Mouse (Mus musculus) ES-E14 (cell line): ENCODE measurements around the gene Ints12. TPM values are rescaled to one million over a fixed set of nuclear protein-coding genes. Genes with fewer than 3 reads are reported as not detected.

Source experiments
- DNase-seq: peaks from one replicate; pipeline ENCODE4 v3.0.0-alpha.2; 2013; ENCODE audit warnings: low read depth, low spot score
- H3K27ac ChIP-seq: 2 replicates; pipeline ENCODE4 v1.5.1; 2012; ENCODE audit warnings: low read depth, mild to moderate bottlenecking, low read length, moderate library complexity, mixed read lengths; ENCODE audit not compliant: poor library complexity, insufficient read depth, severe bottlenecking
- H3K36me3 ChIP-seq: 2 replicates; pipeline ENCODE4 v1.6.1; 2012; ENCODE audit warnings: mild to moderate bottlenecking, low read length, moderate library complexity, mixed read lengths; ENCODE audit not compliant: control insufficient read depth, poor library complexity, insufficient read depth, severe bottlenecking
- H3K4me1 ChIP-seq, 2 experiments: fragments of 150-350 bp in 1 of 2; sonication (generic) in 1 of 2; 2 replicates each; pipeline ENCODE4 v1.6.1; 2012; ENCODE audit warnings: low read length in 2 of 2, mild to moderate bottlenecking in 1 of 2, mixed read lengths in 1 of 2; ENCODE audit not compliant: control insufficient read depth in 2 of 2, insufficient read depth in 2 of 2, poor library complexity in 1 of 2
- H3K4me3 ChIP-seq, 2 experiments: fragments of 150-350 bp in 1 of 2; sonication (generic) in 1 of 2; 2 replicates each; pipeline ENCODE4 v1.5.1; 2012; ENCODE audit warnings: low read length in 2 of 2, low read depth in 1 of 2, mild to moderate bottlenecking in 1 of 2, mixed read lengths in 1 of 2; ENCODE audit not compliant: insufficient read depth in 1 of 2, poor library complexity in 1 of 2, severe bottlenecking in 1 of 2
- H3K9ac ChIP-seq: 2 replicates; pipeline ENCODE4 v1.6.1; 2012; ENCODE audit warnings: low read depth, mild to moderate bottlenecking, low read length, mixed read lengths; ENCODE audit not compliant: poor library complexity, insufficient read depth, severe bottlenecking
- H3K9me3 ChIP-seq: fragments of 150-350 bp; sonication (generic); 2 replicates; pipeline ENCODE4 v1.6.1; 2012; ENCODE audit warnings: low read depth, mild to moderate bottlenecking, low read length; ENCODE audit not compliant: control insufficient read depth, insufficient read depth
- CHD2 ChIP-seq: IDR thresholded peaks from 2 replicates; pipeline ENCODE4 v1.6.1; 2014; ENCODE audit warnings: mild to moderate bottlenecking, low read depth, low read length, inconsistent platforms
- HCFC1 ChIP-seq: IDR thresholded peaks from 2 replicates; pipeline ENCODE4 v1.6.1; 2012; ENCODE audit warnings: low read length, inconsistent platforms, borderline replicate concordance; ENCODE audit not compliant: insufficient read depth
- MAFK ChIP-seq: IDR thresholded peaks from 2 replicates; pipeline ENCODE4 v1.6.1; 2014; ENCODE audit warnings: mild to moderate bottlenecking, low read depth, low read length, inconsistent platforms; ENCODE audit not compliant: insufficient read depth
- ZC3H11A ChIP-seq: IDR thresholded peaks from 2 replicates; pipeline ENCODE4 v1.6.1; 2012; ENCODE audit warnings: low read depth, mild to moderate bottlenecking, inconsistent platforms, low read length, borderline replicate concordance
- ZNF384 ChIP-seq: IDR thresholded peaks from 2 replicates; pipeline ENCODE4 v1.6.1; 2012; ENCODE audit warnings: low read depth, low read length, inconsistent platforms
- in situ Hi-C, 2 experiments: fragments of 600-800 bp; cut with MboI; formaldehyde crosslinking; loops; one replicate each; pipeline ENCODE4 v1.15.1; 2025; ENCODE audit warnings: low sequenced_read_pairs in 2 of 2, inconsistent platforms in 1 of 2; ENCODE audit not compliant: unreplicated experiment in 2 of 2
- total RNA-seq: library from RNA; depleted of rRNA; stranded (reverse); fragments of 300-350 nt; gene quantifications from 2 replicates; pipeline ENCODE4 v1.2.3, GENCODE M21; 2012

Gene Ints12
- total RNA-seq, 1 experiment, result 24.3 TPM

- Histone ChIP-seq H3K9ac (no peak overlapping the region), H3K4me3 (no peak overlapping the region), H3K4me1 (no peaks in the 10 kb centered on the region), H3K36me3 (peaks cover 17% of the 10 kb centered on the region), H3K27ac (no peak overlapping the region), H3K9me3 (no peaks in the 10 kb centered on the region)
- in situ Hi-C loops, result no loop called here
- TF ChIP-seq CHD2 (no peak), ZC3H11A (no peak), ZNF384 (no peak), MAFK (no peak), HCFC1 (no peak)
- DNase-seq, result no peak
Measured at GRCm38 (mm10) chr3:133104436-133104835, 12.8 kb downstream of the Ints12 start.

GRCm38 (mm10) chr3:133108731-133109130, 17.1 kb downstream of the Ints12 start:
- no peak for DNase-seq
- no peaks in the 10 kb centered on the region for H3K4me1 ChIP-seq
- in situ Hi-C loops, result no loop called here
- H3K27ac ChIP-seq, result no peak overlapping the region
- H3K9me3 ChIP-seq, result no peaks in the 10 kb centered on the region
- no peak overlapping the region for H3K4me3 ChIP-seq
- no peak overlapping the region for H3K9ac ChIP-seq
- H3K36me3 ChIP-seq, result peaks cover 11% of the 10 kb centered on the region
- TF ChIP-seq HCFC1 (no peak), CHD2 (no peak), MAFK (no peak), ZC3H11A (no peak), ZNF384 (no peak)

GRCm38 (mm10) chr3:133109844-133110243, 18.2 kb downstream of the Ints12 start:
- H3K4me3 ChIP-seq, result no peak overlapping the region
- no peaks in the 10 kb centered on the region for H3K9me3 ChIP-seq
- H3K4me1 ChIP-seq, result no peaks in the 10 kb centered on the region
- H3K36me3 ChIP-seq, result peaks cover 6% of the 10 kb centered on the region
- no peak overlapping the region for H3K27ac ChIP-seq
- TF ChIP-seq MAFK, result no peak
- TF ChIP-seq CHD2, result no peak
- no peak for TF ChIP-seq ZNF384
- TF ChIP-seq ZC3H11A, result no peak
- TF ChIP-seq HCFC1, result no peak
- H3K9ac ChIP-seq, result no peak overlapping the region
- in situ Hi-C loops, result no loop called here
- DNase-seq, result no peak

GRCm38 (mm10) chr3:133111741-133112140, 20.1 kb downstream of the Ints12 start:
- H3K9me3 ChIP-seq, result no peaks in the 10 kb centered on the region
- no peak overlapping the region for H3K4me3 ChIP-seq
- peak; percentile 29 for DNase-seq
- TF ChIP-seq CHD2 (no peak), MAFK (no peak), ZC3H11A (no peak), HCFC1 (no peak), ZNF384 (no peak)
- no peaks in the 10 kb centered on the region for H3K4me1 ChIP-seq
- H3K36me3 ChIP-seq, result peaks cover 6% of the 10 kb centered on the region
- in situ Hi-C loops, result no loop called here
- H3K27ac ChIP-seq, result no peak overlapping the region
- H3K9ac ChIP-seq, result no peak overlapping the region

- no peak overlapping the region for H3K9ac ChIP-seq
- no peaks in the 10 kb centered on the region for H3K4me1 ChIP-seq
- peaks cover 4% of the 10 kb centered on the region; the same call in 1 of the 2 replicates for H3K36me3 ChIP-seq
- H3K9me3 ChIP-seq, result no peaks in the 10 kb centered on the region
- in situ Hi-C loops, result no loop called here
- TF ChIP-seq MAFK, result no peak
- TF ChIP-seq CHD2, result no peak
- no peak for TF ChIP-seq ZC3H11A
- no peak for TF ChIP-seq HCFC1
- TF ChIP-seq ZNF384, result no peak
- no peak overlapping the region for H3K4me3 ChIP-seq
- DNase-seq, result no peak
- H3K27ac ChIP-seq, result no peak overlapping the region
Measured at GRCm38 (mm10) chr3:133113281-133113680, 21.6 kb downstream of the Ints12 start.
